In genomic region chr10:60756992-60757391, GRCm38 (mm10) we compare ENCODE assay signal across 9 mouse cellular contexts. TPM values are rescaled to one million over a fixed set of nuclear protein-coding genes. Genes with fewer than 3 reads are reported as not detected.
A peak's percentile ranks its signal among the peaks of the same experiment; 100 is the strongest.
DNase-seq lines count a peak whose midpoint lies in the region; ATAC-seq and TF ChIP-seq lines count a peak whose summit lies in the region.
"Had no signal": no experiment of that assay in that cellular context is flagged by ENCODE, and none has a peak within 500 bp of the region (broad histone marks: within the 10 kb centered on the region; RNA-seq: fewer than 3 reads in every experiment).

No protein-coding gene starts in this region.

- intact Hi-C loops in gastrocnemius, adult 2 months (cut with DNase I), result loop anchor here (1.0 to 5.0 kb wide), 3 partner anchors 227 to 455 kb away; no protein-coding TSS in a partner anchor

- H3K4me2 ChIP-seq in midbrain, postnatal 0 days (ENCODE audit: low read depth, low read length, poor library complexity, severe bottlenecking), result no peak overlapping the region
- H3K4me2 ChIP-seq: limb, embryonic 13.5 days had no signal

- ATAC-seq in midbrain, postnatal 0 days (ENCODE audit: low FRiP score), result no peak

- WGBS in embryonic facial prominence, embryonic 10.5 days, result 6% methylated on average over 7 of the region's 7 CpGs
- WGBS in midbrain, postnatal 0 days, result 6% methylated on average over 7 of the region's 7 CpGs

- H3K9me3 ChIP-seq in embryonic facial prominence, embryonic 10.5 days, result no peaks in the 10 kb centered on the region
- H3K9me3 ChIP-seq in midbrain, postnatal 0 days (ENCODE audit: low read length), result no peaks in the 10 kb centered on the region
- H3K9me3 ChIP-seq: limb, embryonic 13.5 days had no signal

- H3K9ac ChIP-seq in midbrain, postnatal 0 days (replicated peaks; ENCODE audit: low read length, poor library complexity, severe bottlenecking), result no peak overlapping the region
- H3K9ac ChIP-seq: limb, embryonic 13.5 days had no signal

- TF ChIP-seq CTCF in gastrocnemius, adult 2 months (IDR thresholded peaks at IDR 0.05), result peak; percentile 81
- peak; percentile 84 for TF ChIP-seq CTCF in midbrain, postnatal 0 days (IDR thresholded peaks at IDR 0.05)

- H3K4me3 ChIP-seq in gastrocnemius, adult 2 months, result no peak overlapping the region
- H3K4me3 ChIP-seq in embryonic facial prominence, embryonic 10.5 days, result no peak overlapping the region
- H3K4me3 ChIP-seq in midbrain, postnatal 0 days (ENCODE audit: low read depth, low read length), result no peak overlapping the region
- H3K4me3 ChIP-seq: limb, embryonic 13.5 days had no signal

- DNase-seq in gastrocnemius, adult 2 months, result peak; percentile 66
- DNase-seq in gastrocnemius, postnatal 25 days, result no peak
- DNase-seq in A20 (ENCODE audit: low read depth, low spot score), result peak; percentile 66
- peak; percentile 76 for DNase-seq in adrenal gland, postnatal 10 days
- DNase-seq in embryonic facial prominence, embryonic 10.5 days (ENCODE audit: low spot score), result peak; percentile 72
- DNase-seq in layer of hippocampus, postnatal 10 days (ENCODE audit: low spot score in 2 of 2), result peak; percentile 70 to 71
- DNase-seq in midbrain, postnatal 0 days (ENCODE audit: low spot score), result peak; percentile 82
- DNase-seq in thymus, postnatal 0 days (ENCODE audit: low spot score), result peak; percentile 55

- H3K36me3 ChIP-seq in embryonic facial prominence, embryonic 10.5 days (replicated peaks), result no peaks in the 10 kb centered on the region
- H3K36me3 ChIP-seq in midbrain, postnatal 0 days (ENCODE audit: insufficient read depth, low read length), result no peaks in the 10 kb centered on the region
- H3K36me3 ChIP-seq: limb, embryonic 13.5 days had no signal

- H3K27me3 ChIP-seq in embryonic facial prominence, embryonic 10.5 days (replicated peaks; ENCODE audit: low read depth, poor library complexity, severe bottlenecking), result no peaks in the 10 kb centered on the region
- H3K27me3 ChIP-seq in midbrain, postnatal 0 days (ENCODE audit: insufficient read depth, low read length), result no peaks in the 10 kb centered on the region
- H3K27me3 ChIP-seq: limb, embryonic 13.5 days had no signal

- H3K27ac ChIP-seq in gastrocnemius, adult 2 months, result no peak overlapping the region
- H3K27ac ChIP-seq in embryonic facial prominence, embryonic 10.5 days (replicated peaks), result no peak overlapping the region
- H3K27ac ChIP-seq in midbrain, postnatal 0 days (ENCODE audit: low read depth, low read length), result no peak overlapping the region
- H3K27ac ChIP-seq: limb, embryonic 13.5 days had no signal

- peaks cover 15% of the 10 kb centered on the region for H3K4me1 ChIP-seq in embryonic facial prominence, embryonic 10.5 days
- no peaks in the 10 kb centered on the region for H3K4me1 ChIP-seq in midbrain, postnatal 0 days (ENCODE audit: insufficient read depth, low read length)

RNA-seq across cellular contexts. Expression of gene Slc29a3, which starts 4.4 kb away (rescaled TPM):
- 1 to 10 TPM; 1.4 to 2.7 TPM for total RNA-seq in gastrocnemius, adult 2 months (2021)
- 1 to 10 TPM; 2.4 to 3.4 TPM for total RNA-seq in gastrocnemius, postnatal 25 days (2021)
- total RNA-seq in adrenal gland, postnatal 10 days (2021), result 10 to 100 TPM; 13.5 to 18.0 TPM
- polyA plus RNA-seq in embryonic facial prominence, embryonic 10.5 days (2016; fragmentation: Nextera tagmentation; extraction: Ambion mirVana), result 9.4 and 12.7 TPM in 2 replicates
- total RNA-seq in layer of hippocampus, postnatal 10 days (2021), result 10 to 100 TPM; 13.8 to 14.9 TPM
- 7.3 and 7.8 TPM in 2 replicates for total RNA-seq in midbrain, postnatal 0 days (2014; rRNA removed)
- 6.9 and 8.5 TPM in 2 replicates for polyA plus RNA-seq in midbrain, postnatal 0 days (2015; fragmentation: Nextera tagmentation; extraction: Ambion mirVana)
- 21.9 and 22.5 TPM in 2 replicates for polyA plus RNA-seq in thymus, postnatal 0 days (2015; fragmentation: Nextera tagmentation; extraction: Ambion mirVana)
